Mouse (Mus musculus) ES-Bruce4 (cell line): ENCODE results near the gene Gm6583.

Source experiments
- CTCF ChIP-seq: IDR thresholded peaks from one replicate; pipeline ENCODE4 v1.8.1; 2011; ENCODE audit warnings: low read depth, low read length
- POLR2A ChIP-seq: IDR thresholded peaks from one replicate; pipeline ENCODE4 v1.8.1; 2011; ENCODE audit warnings: low read length; ENCODE audit not compliant: insufficient read depth

DNA sequence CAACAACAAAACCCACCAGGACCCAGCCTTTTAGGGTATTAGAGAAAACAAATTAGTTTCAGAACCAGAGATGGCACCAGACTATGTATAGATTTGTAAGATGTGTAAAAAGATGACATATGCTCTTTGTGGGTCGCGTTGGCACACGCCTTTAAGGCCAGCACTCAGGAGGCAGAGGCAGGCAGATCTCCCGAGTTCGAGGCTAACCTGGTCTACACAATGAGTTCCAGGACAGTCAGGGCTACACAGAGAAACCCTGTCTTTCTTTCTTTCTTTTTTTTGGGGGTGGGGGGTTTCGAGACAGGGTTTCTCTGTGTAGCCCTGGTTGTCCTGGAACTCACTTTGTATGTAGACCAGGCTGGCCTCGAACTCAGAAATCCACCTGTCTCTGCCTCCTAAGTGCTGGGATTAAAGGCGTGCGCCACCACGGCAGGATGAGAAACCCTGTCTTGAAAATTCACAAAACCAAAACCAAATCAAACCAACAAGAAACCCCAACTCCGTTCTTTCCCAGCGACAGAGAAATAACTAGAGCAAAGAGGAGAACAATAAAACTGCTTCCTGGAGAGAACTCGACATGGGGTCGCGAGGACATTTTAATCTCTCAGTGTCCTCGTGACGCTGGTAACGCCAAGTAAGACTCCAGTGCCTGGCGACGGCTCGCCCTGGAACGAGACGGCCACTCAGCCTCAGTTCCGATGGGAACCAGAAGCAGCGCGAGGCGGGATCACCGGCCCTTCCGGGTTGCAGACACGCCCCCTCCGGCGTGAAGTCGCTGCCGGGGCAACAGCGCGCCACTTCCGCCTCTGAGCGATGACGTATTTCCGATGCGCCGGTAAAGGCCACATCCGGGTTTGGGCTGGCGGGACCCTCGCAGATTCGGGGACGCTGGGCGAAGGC, 30.0 kb downstream of the Gm6583 start, which contains the start of gene Tfip11:
- TF ChIP-seq CTCF (no peak), POLR2A (peak; percentile 29)
